Mouse (Mus musculus): Measurements from ENCODE around the gene Galns.
A peak's percentile ranks its signal among the peaks of the same experiment; 100 is the strongest.

Gene Galns

GRCm38 (mm10) chr8:122611295-122612133 lies at the start of gene Galns, which contains the start of gene Trappc2l:
TSS of gene Galns (minus strand) at chr8:122611463.
TSS of gene Trappc2l (plus strand) at chr8:122611640.
- peak; percentile 96 for DNase-seq (ENCODE audit: extremely low spot score, low spot score)

GRCm38 (mm10) chr8:122660022-122660421 lies 48.8 kb upstream of the Galns start:
- DNase-seq (ENCODE audit: extremely low spot score, low spot score): no peak

GRCm38 (mm10) chr8:122658807-122659160 lies 47.5 kb upstream of the Galns start:
- no peak for DNase-seq (ENCODE audit: extremely low spot score, low spot score)

- DNase-seq (ENCODE audit: extremely low spot score, low spot score): peak; percentile 59
Observed at GRCm38 (mm10) chr8:122658149-122658806, 47.0 kb upstream of the Galns start.

- no peak for DNase-seq (ENCODE audit: extremely low spot score, low spot score)
Observed at GRCm38 (mm10) chr8:122656056-122656999, 45.1 kb upstream of the Galns start.

- DNase-seq (ENCODE audit: extremely low spot score, low spot score): peak; percentile 29
Observed at GRCm38 (mm10) chr8:122654768-122655167, 43.5 kb upstream of the Galns start.

GRCm38 (mm10) chr8:122652643-122653042 lies 41.4 kb upstream of the Galns start:
- no peak for DNase-seq (ENCODE audit: extremely low spot score, low spot score)

- no peak for DNase-seq (ENCODE audit: extremely low spot score, low spot score)
Observed at GRCm38 (mm10) chr8:122651326-122651921, 40.2 kb upstream of the Galns start.

- peak; percentile 44 for DNase-seq (ENCODE audit: extremely low spot score, low spot score)
Observed at GRCm38 (mm10) chr8:122648192-122648970, 37.1 kb upstream of the Galns start.

- no peak for DNase-seq (ENCODE audit: extremely low spot score, low spot score)
Observed at GRCm38 (mm10) chr8:122646337-122646736, 35.1 kb upstream of the Galns start.

- no peak for DNase-seq (ENCODE audit: extremely low spot score, low spot score)
Observed at GRCm38 (mm10) chr8:122644175-122644954, 33.1 kb upstream of the Galns start.

- no peak for DNase-seq (ENCODE audit: extremely low spot score, low spot score)
Observed at GRCm38 (mm10) chr8:122642071-122642470, 30.8 kb upstream of the Galns start.

GRCm38 (mm10) chr8:122641406-122641805 lies 30.1 kb upstream of the Galns start:
- no peak for DNase-seq (ENCODE audit: extremely low spot score, low spot score)

- DNase-seq (ENCODE audit: extremely low spot score, low spot score): no peak
Observed at GRCm38 (mm10) chr8:122640825-122641224, 29.6 kb upstream of the Galns start.

- peak; percentile 55 for DNase-seq (ENCODE audit: extremely low spot score, low spot score)
Observed at GRCm38 (mm10) chr8:122639521-122640248, 28.4 kb upstream of the Galns start.

- peak; percentile 32 for DNase-seq (ENCODE audit: extremely low spot score, low spot score)
Observed at GRCm38 (mm10) chr8:122638601-122639000, 27.3 kb upstream of the Galns start.

- no peak for DNase-seq (ENCODE audit: extremely low spot score, low spot score)
Observed at GRCm38 (mm10) chr8:122637230-122637629, 26.0 kb upstream of the Galns start.

GRCm38 (mm10) chr8:122636803-122637175 lies 25.5 kb upstream of the Galns start:
- no peak for DNase-seq (ENCODE audit: extremely low spot score, low spot score)

Measured in neural tube, embryonic 10.5 days (tissue).